Mouse (Mus musculus) kidney, adult 2 months (tissue): ENCODE results near the gene Zcwpw1.

Experiments used
- CTCF ChIP-seq: fragments of 200-500 bp; conservative IDR thresholded peaks from 2 replicates; pipeline ENCODE4 v1.5.1; 2011; ENCODE audit warnings: low read depth, mild to moderate bottlenecking, control low read depth, low read length, moderate library complexity, mixed read lengths; ENCODE audit not compliant: insufficient read depth, insufficient read length
- POLR2A ChIP-seq: fragments of 200-500 bp; IDR thresholded peaks from one replicate; pipeline ENCODE4 v1.6.1; 2011; ENCODE audit warnings: low read depth, low read length, control low read depth

GRCm38 (mm10) chr5:137830238-137830637, 42.6 kb downstream of the Zcwpw1 start:
- TF ChIP-seq POLR2A (no peak), CTCF (no peak)
